ENCODE assay signal across 27 mouse cellular contexts in genomic region chr17:79653171-79653570, GRCm38 (mm10).
"Had no signal": no experiment of that assay in that cellular context is flagged by ENCODE, and none has a peak within 500 bp of the region (broad histone marks: within the 10 kb centered on the region; RNA-seq: fewer than 3 reads in every experiment).

No protein-coding gene starts in this region.

- H3K27ac ChIP-seq: heart, adult 2 months; heart, embryonic 13.5 days; heart, embryonic 15.5 days; hindbrain, embryonic 13.5 days; hindbrain, embryonic 15.5 days; hindbrain, postnatal 0 days; kidney, embryonic 15.5 days; kidney, postnatal 0 days; limb, embryonic 12.5 days; liver, embryonic 13.5 days had no signal

- H3K4me1 ChIP-seq: hindbrain, embryonic 13.5 days; hindbrain, embryonic 15.5 days; limb, embryonic 12.5 days; liver, embryonic 13.5 days had no signal

- H3K9ac ChIP-seq: heart, embryonic 13.5 days; heart, embryonic 15.5 days; hindbrain, embryonic 13.5 days; hindbrain, embryonic 15.5 days; kidney, embryonic 15.5 days; limb, embryonic 12.5 days; liver, embryonic 13.5 days had no signal

- DNase-seq: gastrocnemius, postnatal 14 days; gastrocnemius, postnatal 36 days; heart, adult 11 months; heart, adult 2 months; heart, postnatal 14 days; heart, postnatal 36 days; kidney, adult 11 months; kidney, adult 2 months; kidney, adult 9 months; kidney, postnatal 14 days; kidney, postnatal 36 days; layer of hippocampus, adult 9-11 months; layer of hippocampus, postnatal 36 days; left cerebral cortex, postnatal 4 days; liver; liver, embryonic 13.5 days had no signal

- H3K36me3 ChIP-seq: heart, embryonic 15.5 days; hindbrain, embryonic 13.5 days; hindbrain, embryonic 15.5 days; kidney, embryonic 15.5 days; limb, embryonic 12.5 days; liver, embryonic 13.5 days had no signal

- H3K9me3 ChIP-seq: heart, embryonic 13.5 days; heart, embryonic 15.5 days; hindbrain, embryonic 13.5 days; hindbrain, embryonic 15.5 days; kidney, embryonic 15.5 days; limb, embryonic 12.5 days; liver, embryonic 13.5 days had no signal

- ATAC-seq: hindbrain, postnatal 0 days; intestine, embryonic 16.5 days had no signal

- H3K27me3 ChIP-seq: heart, embryonic 13.5 days; heart, embryonic 15.5 days; hindbrain, embryonic 13.5 days; hindbrain, embryonic 15.5 days; kidney, embryonic 15.5 days; limb, embryonic 12.5 days; liver, embryonic 13.5 days had no signal

- H3K4me2 ChIP-seq: heart, embryonic 11.5 days; heart, embryonic 13.5 days; heart, embryonic 15.5 days; hindbrain, embryonic 13.5 days; hindbrain, embryonic 15.5 days; kidney, embryonic 15.5 days; limb, embryonic 12.5 days; liver, embryonic 11.5 days; liver, embryonic 13.5 days had no signal

- H3K4me3 ChIP-seq: heart, adult 2 months; heart, embryonic 13.5 days; heart, embryonic 15.5 days; hindbrain, embryonic 13.5 days; hindbrain, embryonic 15.5 days; kidney, embryonic 15.5 days; limb, embryonic 12.5 days; liver, embryonic 13.5 days had no signal
